Mouse (Mus musculus): ENCODE measurements around the gene Rnf4.

Gene Rnf4

GRCm38 (mm10) chr5:34340246-34340645, 4.2 kb downstream of the Rnf4 start:
- no peak for DNase-seq

GRCm38 (mm10) chr5:34352084-34352631, 16.1 kb downstream of the Rnf4 start:
- DNase-seq, result no peak

- no peak for DNase-seq
Observed at GRCm38 (mm10) chr5:34360261-34360660, 24.2 kb downstream of the Rnf4 start.

- DNase-seq, result no peak
Observed at GRCm38 (mm10) chr5:34363115-34363514, 27.0 kb downstream of the Rnf4 start.

GRCm38 (mm10) chr5:34368551-34369290, 32.6 kb downstream of the Rnf4 start:
- DNase-seq, result peak; percentile 44

- peak; percentile 98 for DNase-seq
Observed at GRCm38 (mm10) chr5:34369341-34370021, 33.4 kb downstream of the Rnf4 start, which contains the start of gene Fam193a. Fam193a (plus strand) TSS chr5:34369933.

- peak; percentile 71 for DNase-seq
Observed at GRCm38 (mm10) chr5:34370022-34370823, 34.1 kb downstream of the Rnf4 start.

- DNase-seq, result no peak
Observed at GRCm38 (mm10) chr5:34370840-34371239, 34.8 kb downstream of the Rnf4 start.

- no peak for DNase-seq
Observed at GRCm38 (mm10) chr5:34372141-34372540, 36.1 kb downstream of the Rnf4 start.

GRCm38 (mm10) chr5:34372541-34372940, 36.5 kb downstream of the Rnf4 start:
- DNase-seq, result no peak

- DNase-seq, result no peak
Observed at GRCm38 (mm10) chr5:34378787-34379186, 42.7 kb downstream of the Rnf4 start.

GRCm38 (mm10) chr5:34381700-34382099, 45.6 kb downstream of the Rnf4 start:
- DNase-seq, result no peak

GRCm38 (mm10) chr5:34385616-34386015, 49.5 kb downstream of the Rnf4 start:
- no peak for DNase-seq

GRCm38 (mm10) chr5:34386744-34387143, 50.7 kb downstream of the Rnf4 start:
- no peak for DNase-seq

GRCm38 (mm10) chr5:34393251-34393650, 57.2 kb downstream of the Rnf4 start:
- DNase-seq, result peak; percentile 40

- no peak for DNase-seq
Observed at GRCm38 (mm10) chr5:34395347-34395746, 59.3 kb downstream of the Rnf4 start.

GRCm38 (mm10) chr5:34395850-34396540, 59.9 kb downstream of the Rnf4 start:
- no peak for DNase-seq

- no peak for DNase-seq
Observed at GRCm38 (mm10) chr5:34397866-34398265, 61.8 kb downstream of the Rnf4 start.

- peak; percentile 33 for DNase-seq
Observed at GRCm38 (mm10) chr5:34398326-34398725, 62.2 kb downstream of the Rnf4 start.
